In the genomic region with DNA sequence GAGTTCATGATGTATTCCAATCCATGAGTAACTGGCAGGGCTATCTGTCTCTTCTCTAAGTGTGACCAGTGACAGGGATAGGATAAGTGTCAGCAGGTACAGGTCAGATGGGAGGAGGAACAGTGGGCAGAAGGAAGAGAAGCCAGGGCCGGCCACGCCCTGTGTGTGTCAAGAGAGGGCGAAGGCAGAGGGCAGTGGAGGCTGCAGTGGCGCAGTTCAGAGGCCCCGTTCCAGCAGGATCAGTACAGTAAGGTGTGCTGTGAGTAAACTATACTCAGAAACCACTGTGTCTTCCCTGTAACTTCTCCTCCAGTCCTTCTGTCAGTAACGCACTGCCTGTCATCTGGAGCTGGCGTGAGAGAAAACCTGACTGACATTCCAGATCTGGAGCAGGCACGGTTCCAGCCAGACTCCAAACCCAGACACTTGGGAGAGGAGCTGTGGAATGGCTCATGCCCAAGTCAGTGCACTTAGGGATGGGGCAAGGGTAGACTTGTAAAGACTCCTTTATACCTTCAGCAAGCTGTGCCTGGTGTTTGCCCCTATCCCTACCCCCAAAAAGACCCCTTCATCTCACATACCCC, we compare ENCODE assay signal across 15 mouse cellular contexts. TPM values are rescaled to one million over a fixed set of nuclear protein-coding genes. Genes with fewer than 3 reads are reported as not detected.
DNase-seq lines count a peak whose midpoint lies in the region; ATAC-seq lines count a peak whose summit lies in the region.
"Had no signal": no experiment of that assay in that cellular context is flagged by ENCODE, and none has a peak within 500 bp of the region (broad histone marks: within the 10 kb centered on the region; RNA-seq: fewer than 3 reads in every experiment).

No protein-coding gene starts in this region.

- no peak overlapping the region for H3K27ac ChIP-seq in hindbrain, embryonic 15.5 days (replicated peaks)
- H3K27ac ChIP-seq in hindbrain, embryonic 14.5 days = no peak overlapping the region
- peak overlapping the region; percentile 69; the same call in 1 of the 2 replicates for H3K27ac ChIP-seq in heart, embryonic 10.5 days
- no peak overlapping the region for H3K27ac ChIP-seq in intestine, embryonic 15.5 days
- H3K27ac ChIP-seq: hindbrain, embryonic 12.5 days; kidney, embryonic 15.5 days; liver, embryonic 15.5 days; macrophage; neural tube, embryonic 12.5 days had no signal

- no peak overlapping the region for H3K4me3 ChIP-seq in hindbrain, embryonic 15.5 days
- H3K4me3 ChIP-seq in hindbrain, embryonic 14.5 days (replicated peaks; ENCODE audit: low read length) = no peak overlapping the region
- no peak overlapping the region for H3K4me3 ChIP-seq in heart, embryonic 10.5 days
- no peak overlapping the region for H3K4me3 ChIP-seq in intestine, embryonic 15.5 days (replicated peaks)
- H3K4me3 ChIP-seq: erythroblast, embryonic 14.5 days; hindbrain, embryonic 12.5 days; kidney, embryonic 15.5 days; liver, embryonic 15.5 days; neural tube, embryonic 12.5 days had no signal

- ATAC-seq in hindbrain, embryonic 15.5 days (ENCODE audit: low FRiP score, low read depth) = peak; percentile 23; the same call in 1 of the 2 replicates
- no peak for ATAC-seq in hindbrain, embryonic 14.5 days (ENCODE audit: low FRiP score)
- peak; percentile 63 for ATAC-seq in intestine, embryonic 15.5 days

- no peaks in the 10 kb centered on the region for H3K9me3 ChIP-seq in hindbrain, embryonic 15.5 days
- H3K9me3 ChIP-seq in hindbrain, embryonic 14.5 days (ENCODE audit: control insufficient read depth, low read length) = no peaks in the 10 kb centered on the region
- no peaks in the 10 kb centered on the region for H3K9me3 ChIP-seq in heart, embryonic 10.5 days
- no peaks in the 10 kb centered on the region for H3K9me3 ChIP-seq in intestine, embryonic 15.5 days
- H3K9me3 ChIP-seq: hindbrain, embryonic 12.5 days; kidney, embryonic 15.5 days; liver, embryonic 15.5 days; neural tube, embryonic 12.5 days had no signal

- no peak for DNase-seq in hindbrain, embryonic 14.5 days (ENCODE audit: low spot score)
- peak; percentile 48 for DNase-seq in MN1 (ENCODE audit: low spot score)
- no peak for DNase-seq in heart, embryonic 10.5 days (ENCODE audit: low spot score)
- DNase-seq in spleen, postnatal 14 days (ENCODE audit: low spot score in 2 of 2) = no peak
- no peak for DNase-seq in cerebellum, adult 9-11 months
- DNase-seq in layer of hippocampus, adult 11-12 months (ENCODE audit: low spot score) = no peak
- DNase-seq: cerebellum, adult 2 months had no signal

- no peaks in the 10 kb centered on the region for H3K27me3 ChIP-seq in hindbrain, embryonic 15.5 days
- H3K27me3 ChIP-seq in hindbrain, embryonic 14.5 days (ENCODE audit: control insufficient read depth, insufficient read depth, low read length) = no peaks in the 10 kb centered on the region
- no peaks in the 10 kb centered on the region for H3K27me3 ChIP-seq in heart, embryonic 10.5 days (ENCODE audit: insufficient read depth, poor library complexity, severe bottlenecking)
- H3K27me3 ChIP-seq in intestine, embryonic 15.5 days (replicated peaks) = no peaks in the 10 kb centered on the region
- H3K27me3 ChIP-seq: hindbrain, embryonic 12.5 days; kidney, embryonic 15.5 days; liver, embryonic 15.5 days; neural tube, embryonic 12.5 days had no signal

- WGBS in hindbrain, embryonic 15.5 days = 79% methylated on average over 8 of the region's 8 CpGs
- whole genome bisulfite sequencing in hindbrain, embryonic 14.5 days = 79% methylated on average over 8 of the region's 8 CpGs
- 43% methylated on average over 8 of the region's 8 CpGs for WGBS in heart, embryonic 10.5 days
- 68% methylated on average over 8 of the region's 8 CpGs for WGBS in intestine, embryonic 15.5 days

- no peak overlapping the region for H3K9ac ChIP-seq in hindbrain, embryonic 15.5 days
- H3K9ac ChIP-seq in hindbrain, embryonic 14.5 days = no peak overlapping the region
- no peak overlapping the region for H3K9ac ChIP-seq in intestine, embryonic 15.5 days
- H3K9ac ChIP-seq: hindbrain, embryonic 12.5 days; kidney, embryonic 15.5 days; liver, embryonic 15.5 days; neural tube, embryonic 12.5 days had no signal

- H3K36me3 ChIP-seq in hindbrain, embryonic 15.5 days = peaks cover 40% of the 10 kb centered on the region
- peaks cover 62% of the 10 kb centered on the region for H3K36me3 ChIP-seq in hindbrain, embryonic 14.5 days (replicated peaks; ENCODE audit: control insufficient read depth, insufficient read depth)
- peaks cover 21% of the 10 kb centered on the region for H3K36me3 ChIP-seq in heart, embryonic 10.5 days
- H3K36me3 ChIP-seq in intestine, embryonic 15.5 days = peaks cover 4% of the 10 kb centered on the region; the same call in 1 of the 2 replicates

- H3K4me2 ChIP-seq in hindbrain, embryonic 15.5 days = no peak overlapping the region
- no peak overlapping the region for H3K4me2 ChIP-seq in hindbrain, embryonic 14.5 days (replicated peaks)
- no peak overlapping the region for H3K4me2 ChIP-seq in intestine, embryonic 15.5 days (replicated peaks)
- H3K4me2 ChIP-seq: hindbrain, embryonic 12.5 days; kidney, embryonic 15.5 days; liver, embryonic 15.5 days; neural tube, embryonic 12.5 days had no signal

- peaks cover 25% of the 10 kb centered on the region for H3K4me1 ChIP-seq in hindbrain, embryonic 15.5 days (replicated peaks)
- peaks cover 10% of the 10 kb centered on the region for H3K4me1 ChIP-seq in hindbrain, embryonic 14.5 days (replicated peaks; ENCODE audit: control insufficient read depth, insufficient read depth, low read length)
- peaks cover 45% of the 10 kb centered on the region for H3K4me1 ChIP-seq in heart, embryonic 10.5 days
- H3K4me1 ChIP-seq in intestine, embryonic 15.5 days (replicated peaks) = peaks cover 13% of the 10 kb centered on the region

RNA-seq across cellular contexts. Expression of a gene that starts 6.2 kb away (rescaled TPM):
- 255 and 261 TPM in 2 replicates for polyA plus RNA-seq in hindbrain, embryonic 15.5 days (2015; fragmentation: Nextera tagmentation; extraction: Ambion mirVana)
- polyA plus RNA-seq in hindbrain, embryonic 14.5 days (2014; fragmentation: Nextera tagmentation; extraction: Ambion mirVana) = 261 and 275 TPM in 2 replicates
- 179 and 208 TPM in 2 replicates for polyA plus RNA-seq in heart, embryonic 10.5 days (2016; fragmentation: Nextera tagmentation; extraction: Ambion mirVana)
- polyA plus RNA-seq in intestine, embryonic 15.5 days (2015; fragmentation: Nextera tagmentation; extraction: Ambion mirVana) = 233 and 239 TPM in 2 replicates

RNA-seq across cellular contexts. Expression of a gene that starts 6.3 kb away (rescaled TPM):
- polyA plus RNA-seq in hindbrain, embryonic 15.5 days (2015; fragmentation: Nextera tagmentation; extraction: Ambion mirVana) = 58.0 and 62.0 TPM in 2 replicates
- polyA plus RNA-seq in hindbrain, embryonic 14.5 days (2014; fragmentation: Nextera tagmentation; extraction: Ambion mirVana) = 42.1 and 46.7 TPM in 2 replicates
- polyA plus RNA-seq in heart, embryonic 10.5 days (2016; fragmentation: Nextera tagmentation; extraction: Ambion mirVana) = 79.6 and 112 TPM in 2 replicates
- 86.1 and 93.9 TPM in 2 replicates for polyA plus RNA-seq in intestine, embryonic 15.5 days (2015; fragmentation: Nextera tagmentation; extraction: Ambion mirVana)

RNA-seq across cellular contexts. Expression of a gene that starts 14.9 kb away (rescaled TPM):
- 206 and 226 TPM in 2 replicates for polyA plus RNA-seq in hindbrain, embryonic 15.5 days (2015; fragmentation: Nextera tagmentation; extraction: Ambion mirVana)
- polyA plus RNA-seq in hindbrain, embryonic 14.5 days (2014; fragmentation: Nextera tagmentation; extraction: Ambion mirVana) = 177 and 198 TPM in 2 replicates
- 32.1 and 36.5 TPM in 2 replicates for polyA plus RNA-seq in heart, embryonic 10.5 days (2016; fragmentation: Nextera tagmentation; extraction: Ambion mirVana)
- polyA plus RNA-seq in intestine, embryonic 15.5 days (2015; fragmentation: Nextera tagmentation; extraction: Ambion mirVana) = 76.9 and 78.6 TPM in 2 replicates

RNA-seq across cellular contexts. Expression of a gene that starts 21.4 kb away (rescaled TPM):
- 105 and 111 TPM in 2 replicates for polyA plus RNA-seq in hindbrain, embryonic 15.5 days (2015; fragmentation: Nextera tagmentation; extraction: Ambion mirVana)
- polyA plus RNA-seq in hindbrain, embryonic 14.5 days (2014; fragmentation: Nextera tagmentation; extraction: Ambion mirVana) = 83.0 and 88.8 TPM in 2 replicates
- 22.8 and 30.1 TPM in 2 replicates for polyA plus RNA-seq in heart, embryonic 10.5 days (2016; fragmentation: Nextera tagmentation; extraction: Ambion mirVana)
- polyA plus RNA-seq in intestine, embryonic 15.5 days (2015; fragmentation: Nextera tagmentation; extraction: Ambion mirVana) = 21.7 and 25.2 TPM in 2 replicates
- polyA plus RNA-seq: erythroblast, embryonic 14.5 days had no signal

RNA-seq across cellular contexts. Expression of a gene that starts 25.4 kb away (rescaled TPM):
- 64.9 and 66.4 TPM in 2 replicates for polyA plus RNA-seq in hindbrain, embryonic 15.5 days (2015; fragmentation: Nextera tagmentation; extraction: Ambion mirVana)
- polyA plus RNA-seq in hindbrain, embryonic 14.5 days (2014; fragmentation: Nextera tagmentation; extraction: Ambion mirVana) = 81.4 and 88.8 TPM in 2 replicates
- 58.7 and 68.8 TPM in 2 replicates for polyA plus RNA-seq in heart, embryonic 10.5 days (2016; fragmentation: Nextera tagmentation; extraction: Ambion mirVana)
- polyA plus RNA-seq in intestine, embryonic 15.5 days (2015; fragmentation: Nextera tagmentation; extraction: Ambion mirVana) = 67.5 and 68.5 TPM in 2 replicates
